Mouse (Mus musculus): ENCODE measurements at regions not wholly inside any gene's neighbourhood (a gene's known extent, or its start where the extent isn't known, plus 50 kb on each side); places are given as distances from the start of the nearest gene placed in this dataset.

- 78% methylated on average over 15 of the region's 15 CpGs for WGBS
- no peaks in the 10 kb centered on the region for H3K36me3 ChIP-seq (ENCODE audit: control insufficient read depth, insufficient read depth, low read length)
Measured at GRCm38 (mm10) chr10:111381689-111382088, 83.2 kb downstream of the Bbs10 start.

GRCm38 (mm10) chr10:111382206-111382930, 83.9 kb downstream of the Bbs10 start:
- Histone ChIP-seq H3K27me3 (ENCODE audit: control insufficient read depth, insufficient read depth, low read length) (no peaks in the 10 kb centered on the region; the same call in 1 of the 2 replicates), H3K4me1 (ENCODE audit: control insufficient read depth, insufficient read depth, insufficient read length, low read length) (no peaks in the 10 kb centered on the region), H3K27ac (ENCODE audit: insufficient read depth, low read depth, low read length) (no peak overlapping the region), H3K36me3 (ENCODE audit: control insufficient read depth, insufficient read depth, low read length) (no peaks in the 10 kb centered on the region), H3K4me3 (ENCODE audit: low read depth, low read length) (no peak overlapping the region)
- WGBS = 53% methylated on average over 4 of the region's 4 CpGs
- TF ChIP-seq CTCF (IDR thresholded peaks at IDR 0.05; ENCODE audit: extremely low read depth, insufficient read length, insufficient replicate concordance, low read depth, low read length) (no peak), POLR2A (IDR thresholded peaks at IDR 0.05; ENCODE audit: low read depth, low read length) (no peak)

More at GRCm38 (mm10) chr10:111381689-111382088, 83.2 kb downstream of the Bbs10 start:
- H3K4me1 ChIP-seq (ENCODE audit: control insufficient read depth, insufficient read depth, insufficient read length, low read length) = no peaks in the 10 kb centered on the region
- H3K4me3 ChIP-seq (ENCODE audit: low read depth, low read length) = no peak overlapping the region
- TF ChIP-seq CTCF (IDR thresholded peaks at IDR 0.05; ENCODE audit: extremely low read depth, insufficient read length, insufficient replicate concordance, low read depth, low read length) (no peak), POLR2A (IDR thresholded peaks at IDR 0.05; ENCODE audit: low read depth, low read length) (no peak)
- no peaks in the 10 kb centered on the region; the same call in 1 of the 2 replicates for H3K27me3 ChIP-seq (ENCODE audit: control insufficient read depth, insufficient read depth, low read length)
- H3K27ac ChIP-seq (ENCODE audit: insufficient read depth, low read depth, low read length) = no peak overlapping the region

- WGBS = 79% methylated on average over 9 of the region's 9 CpGs
- H3K4me1 ChIP-seq (ENCODE audit: control insufficient read depth, insufficient read depth, insufficient read length, low read length) = no peaks in the 10 kb centered on the region
- TF ChIP-seq CTCF (IDR thresholded peaks at IDR 0.05; ENCODE audit: extremely low read depth, insufficient read length, insufficient replicate concordance, low read depth, low read length) (no peak), POLR2A (IDR thresholded peaks at IDR 0.05; ENCODE audit: low read depth, low read length) (no peak)
- no peak overlapping the region for H3K27ac ChIP-seq (ENCODE audit: insufficient read depth, low read depth, low read length)
- H3K27me3 ChIP-seq (ENCODE audit: control insufficient read depth, insufficient read depth, low read length) = no peaks in the 10 kb centered on the region
- H3K36me3 ChIP-seq (ENCODE audit: control insufficient read depth, insufficient read depth, low read length) = no peaks in the 10 kb centered on the region
- no peak overlapping the region for H3K4me3 ChIP-seq (ENCODE audit: low read depth, low read length)
Measured at GRCm38 (mm10) chr10:111385561-111385960, 87.1 kb downstream of the Bbs10 start.

- WGBS = 65% methylated on average over 18 of the region's 18 CpGs
Measured at GRCm38 (mm10) chr10:111387869-111388538, 85.0 kb upstream of the Nap1l1 start.

GRCm38 (mm10) chr10:111388545-111389320, 84.3 kb upstream of the Nap1l1 start:
- Histone ChIP-seq H3K27ac (ENCODE audit: insufficient read depth, low read depth, low read length) (no peak overlapping the region), H3K27me3 (ENCODE audit: control insufficient read depth, insufficient read depth, low read length) (no peaks in the 10 kb centered on the region), H3K36me3 (ENCODE audit: control insufficient read depth, insufficient read depth, low read length) (no peaks in the 10 kb centered on the region), H3K4me3 (ENCODE audit: low read depth, low read length) (no peak overlapping the region), H3K4me1 (ENCODE audit: control insufficient read depth, insufficient read depth, insufficient read length, low read length) (no peaks in the 10 kb centered on the region)
- 64% methylated on average over 12 of the region's 12 CpGs for WGBS
- no peak for TF ChIP-seq CTCF (IDR thresholded peaks at IDR 0.05; ENCODE audit: extremely low read depth, insufficient read length, insufficient replicate concordance, low read depth, low read length)
- TF ChIP-seq POLR2A (IDR thresholded peaks at IDR 0.05; ENCODE audit: low read depth, low read length) = no peak

More at GRCm38 (mm10) chr10:111387869-111388538, 85.0 kb upstream of the Nap1l1 start:
- Histone ChIP-seq H3K27me3 (ENCODE audit: control insufficient read depth, insufficient read depth, low read length) (no peaks in the 10 kb centered on the region), H3K36me3 (ENCODE audit: control insufficient read depth, insufficient read depth, low read length) (no peaks in the 10 kb centered on the region), H3K27ac (ENCODE audit: insufficient read depth, low read depth, low read length) (no peak overlapping the region), H3K4me3 (ENCODE audit: low read depth, low read length) (no peak overlapping the region), H3K4me1 (ENCODE audit: control insufficient read depth, insufficient read depth, insufficient read length, low read length) (no peaks in the 10 kb centered on the region)
- no peak for TF ChIP-seq CTCF (IDR thresholded peaks at IDR 0.05; ENCODE audit: extremely low read depth, insufficient read length, insufficient replicate concordance, low read depth, low read length)
- TF ChIP-seq POLR2A (IDR thresholded peaks at IDR 0.05; ENCODE audit: low read depth, low read length) = no peak

GRCm38 (mm10) chr10:111389890-111390289, 83.1 kb upstream of the Nap1l1 start:
- no peak overlapping the region for H3K27ac ChIP-seq (ENCODE audit: insufficient read depth, low read depth, low read length)
- H3K36me3 ChIP-seq (ENCODE audit: control insufficient read depth, insufficient read depth, low read length) = no peaks in the 10 kb centered on the region
- TF ChIP-seq POLR2A (IDR thresholded peaks at IDR 0.05; ENCODE audit: low read depth, low read length) (no peak), CTCF (IDR thresholded peaks at IDR 0.05; ENCODE audit: extremely low read depth, insufficient read length, insufficient replicate concordance, low read depth, low read length) (no peak)
- 44% methylated on average over 9 of the region's 9 CpGs for WGBS
- H3K4me1 ChIP-seq (ENCODE audit: control insufficient read depth, insufficient read depth, insufficient read length, low read length) = no peaks in the 10 kb centered on the region
- H3K27me3 ChIP-seq (ENCODE audit: control insufficient read depth, insufficient read depth, low read length) = no peaks in the 10 kb centered on the region
- no peak overlapping the region for H3K4me3 ChIP-seq (ENCODE audit: low read depth, low read length)
